Comparison of ENCODE assay signal across 7 mouse cellular contexts in genomic region chr2:60879966-60880788, GRCm38 (mm10).
A peak's percentile ranks its signal among the peaks of the same experiment; 100 is the strongest.
DNase-seq lines count a peak whose midpoint lies in the region; ATAC-seq and TF ChIP-seq lines count a peak whose summit lies in the region.

No protein-coding gene starts in this region.

- WGBS in embryonic facial prominence, embryonic 13.5 days, result 2% methylated on average over 14 of the region's 14 CpGs
- WGBS in intestine, postnatal 0 days, result 24% methylated on average over 14 of the region's 14 CpGs
- 4% methylated on average over 14 of the region's 14 CpGs for WGBS in stomach, embryonic 14.5 days

- H3K9me3 ChIP-seq in megakaryocyte, embryonic 14.5 days, result peaks cover 2% of the 10 kb centered on the region; the same call in 1 of the 2 replicates
- H3K9me3 ChIP-seq in embryonic facial prominence, embryonic 13.5 days, result no peaks in the 10 kb centered on the region
- no peaks in the 10 kb centered on the region for H3K9me3 ChIP-seq in intestine, postnatal 0 days (ENCODE audit: control insufficient read depth)
- no peaks in the 10 kb centered on the region for H3K9me3 ChIP-seq in stomach, embryonic 14.5 days (ENCODE audit: control insufficient read depth, low read depth, low read length)

- peak overlapping the region; percentile 77 for H3K4me2 ChIP-seq in embryonic facial prominence, embryonic 13.5 days
- peak overlapping the region; percentile 88 for H3K4me2 ChIP-seq in intestine, postnatal 0 days (replicated peaks; ENCODE audit: low read depth)
- peak overlapping the region; percentile 62 for H3K4me2 ChIP-seq in stomach, embryonic 14.5 days (replicated peaks; ENCODE audit: low read depth, low read length)

- peaks cover 72% of the 10 kb centered on the region for H3K4me1 ChIP-seq in megakaryocyte, embryonic 14.5 days
- peaks cover 61% of the 10 kb centered on the region for H3K4me1 ChIP-seq in embryonic facial prominence, embryonic 13.5 days
- H3K4me1 ChIP-seq in intestine, postnatal 0 days (replicated peaks; ENCODE audit: control insufficient read depth, insufficient read depth, low read length), result peaks cover 4% of the 10 kb centered on the region; the same call in 1 of the 2 replicates
- peaks cover 50% of the 10 kb centered on the region for H3K4me1 ChIP-seq in stomach, embryonic 14.5 days (ENCODE audit: control insufficient read depth, insufficient read depth, low read length)

- no peak for DNase-seq in cerebellum, adult 11-12 months

- ATAC-seq in megakaryocyte, adult 5-6 weeks (ENCODE audit: poor library complexity, severe bottlenecking), result no peak; the same call in 1 of the 2 replicates
- no peak for ATAC-seq in embryonic facial prominence, embryonic 13.5 days (ENCODE audit: insufficient number of reproducible peaks, insufficient read depth, low FRiP score, low TSS enrichment, low read depth)
- no peak for ATAC-seq in intestine, postnatal 0 days
- no peak for ATAC-seq in stomach, embryonic 14.5 days (ENCODE audit: insufficient number of reproducible peaks, insufficient read depth, low FRiP score, low read depth)
- no peak for ATAC-seq in cerebellum, adult (ENCODE audit: insufficient number of reproducible peaks, low FRiP score, low TSS enrichment)

- peaks cover 7% of the 10 kb centered on the region for H3K36me3 ChIP-seq in megakaryocyte, embryonic 14.5 days (replicated peaks; ENCODE audit: low read length)
- 0 out of 2 replicates have a peak, but pooled peaks cover 5% of the 10 kb centered on the region for H3K36me3 ChIP-seq in embryonic facial prominence, embryonic 13.5 days
- 0 out of 2 replicates have a peak, but pooled peaks cover 3% of the 10 kb centered on the region for H3K36me3 ChIP-seq in intestine, postnatal 0 days (ENCODE audit: control insufficient read depth, insufficient read depth)
- H3K36me3 ChIP-seq in stomach, embryonic 14.5 days (ENCODE audit: control insufficient read depth, insufficient read depth, low read length), result no peaks in the 10 kb centered on the region

- no peak for TF ChIP-seq CTCF in intestine, postnatal 0 days (IDR thresholded peaks at IDR 0.05; ENCODE audit: low read depth)

- peak overlapping the region; percentile 98 for H3K9ac ChIP-seq in embryonic facial prominence, embryonic 13.5 days
- peak overlapping the region; percentile 85 for H3K9ac ChIP-seq in intestine, postnatal 0 days (ENCODE audit: low read depth, low read length)
- H3K9ac ChIP-seq in stomach, embryonic 14.5 days (replicated peaks; ENCODE audit: low read depth, low read length), result peak overlapping the region; percentile 97; the same call in 1 of the 2 replicates

- H3K27me3 ChIP-seq in megakaryocyte, embryonic 14.5 days (replicated peaks), result peaks cover under 1% of the 10 kb centered on the region
- H3K27me3 ChIP-seq in embryonic facial prominence, embryonic 13.5 days, result no peaks in the 10 kb centered on the region
- H3K27me3 ChIP-seq in intestine, postnatal 0 days (replicated peaks; ENCODE audit: control insufficient read depth, insufficient read depth, low read length), result no peaks in the 10 kb centered on the region
- H3K27me3 ChIP-seq in stomach, embryonic 14.5 days (ENCODE audit: control insufficient read depth, insufficient read depth, low read length), result no peaks in the 10 kb centered on the region

- peak overlapping the region; percentile 93 for H3K4me3 ChIP-seq in megakaryocyte, embryonic 14.5 days (replicated peaks)
- peak overlapping the region; percentile 98 for H3K4me3 ChIP-seq in embryonic facial prominence, embryonic 13.5 days
- peak overlapping the region; percentile 93 for H3K4me3 ChIP-seq in intestine, postnatal 0 days (ENCODE audit: low read depth, low read length)
- peak overlapping the region; percentile 99 for H3K4me3 ChIP-seq in stomach, embryonic 14.5 days (ENCODE audit: low read depth, low read length)

- peak overlapping the region; percentile 95; the same call in 1 of the 2 replicates for H3K27ac ChIP-seq in embryonic facial prominence, embryonic 13.5 days
- H3K27ac ChIP-seq in intestine, postnatal 0 days (ENCODE audit: low read depth, low read length), result peak overlapping the region; percentile 86; the same call in 1 of the 2 replicates
- peak overlapping the region; percentile 96 for H3K27ac ChIP-seq in stomach, embryonic 14.5 days (ENCODE audit: low read length)
